Mouse (Mus musculus) megakaryocyte, embryonic 14.5 days (primary cell): ENCODE results near the gene Nemf.
"Not testable (repeated sequence)": the region's sequence is repeated elsewhere in the genome, so short reads cannot be mapped to it uniquely, and the experiment has no call there.

Experiments used
- FLI1 ChIP-seq: IDR thresholded peaks from 2 replicates; pipeline ENCODE4 v1.6.1; 2012; ENCODE audit warnings: low read length, inconsistent platforms, mixed read lengths
- GATA1 ChIP-seq: IDR thresholded peaks from 3 replicates; pipeline ENCODE4 v1.6.1; 2012; ENCODE audit warnings: mixed read lengths, low read length, inconsistent platforms, borderline replicate concordance

- not testable (repeated sequence) for TF ChIP-seq GATA1, FLI1
Measured at GRCm38 (mm10) chr12:69386281-69386732, 29.3 kb upstream of the Nemf start.
